Mouse (Mus musculus): ENCODE measurements around the gene St6galnac3. TPM values are rescaled to one million over a fixed set of nuclear protein-coding genes. Genes with fewer than 3 reads are reported as not detected.

St6galnac3 gene
- polyA plus RNA-seq, 1 experiment from 2014 or later, result 8.5 TPM

- no peaks in the 10 kb centered on the region for H3K27me3 ChIP-seq (replicated peaks; ENCODE audit: control insufficient read depth, insufficient read depth, low read length)
- no peaks in the 10 kb centered on the region for H3K9me3 ChIP-seq (ENCODE audit: control insufficient read depth)
- TF ChIP-seq CTCF (IDR thresholded peaks at IDR 0.05; ENCODE audit: low read depth), result no peak
- 88% methylated on average over 3 of the region's 3 CpGs for WGBS
- no peak for ATAC-seq
- no peak overlapping the region for H3K9ac ChIP-seq (ENCODE audit: low read depth, low read length)
- H3K4me2 ChIP-seq (replicated peaks; ENCODE audit: low read depth), result no peak overlapping the region
- H3K27ac ChIP-seq (ENCODE audit: low read depth, low read length), result no peak overlapping the region
- no peaks in the 10 kb centered on the region for H3K36me3 ChIP-seq (ENCODE audit: control insufficient read depth, insufficient read depth)
- H3K4me3 ChIP-seq (ENCODE audit: low read depth, low read length), result no peak overlapping the region
- H3K4me1 ChIP-seq (replicated peaks; ENCODE audit: control insufficient read depth, insufficient read depth, low read length), result 0 out of 2 replicates have a peak, but pooled peaks cover 2% of the 10 kb centered on the region
Measured at GRCm38 (mm10) chr3:153748293-153748692, 23.3 kb upstream of the St6galnac3 start.

GRCm38 (mm10) chr3:153745099-153745498 is 20.1 kb upstream of the St6galnac3 start:
- WGBS, result 70% methylated on average over 3 of the region's 3 CpGs
- no peaks in the 10 kb centered on the region for H3K9me3 ChIP-seq (ENCODE audit: control insufficient read depth)
- no peak for TF ChIP-seq CTCF (IDR thresholded peaks at IDR 0.05; ENCODE audit: low read depth)
- H3K36me3 ChIP-seq (ENCODE audit: control insufficient read depth, insufficient read depth), result no peaks in the 10 kb centered on the region
- H3K4me3 ChIP-seq (ENCODE audit: low read depth, low read length), result no peak overlapping the region
- no peak for ATAC-seq
- H3K27me3 ChIP-seq (replicated peaks; ENCODE audit: control insufficient read depth, insufficient read depth, low read length), result no peaks in the 10 kb centered on the region
- no peak overlapping the region for H3K27ac ChIP-seq (ENCODE audit: low read depth, low read length)
- H3K4me1 ChIP-seq (replicated peaks; ENCODE audit: control insufficient read depth, insufficient read depth, low read length), result 0 out of 2 replicates have a peak, but pooled peaks cover 2% of the 10 kb centered on the region
- no peak overlapping the region for H3K9ac ChIP-seq (ENCODE audit: low read depth, low read length)
- no peak overlapping the region for H3K4me2 ChIP-seq (replicated peaks; ENCODE audit: low read depth)

DNA sequence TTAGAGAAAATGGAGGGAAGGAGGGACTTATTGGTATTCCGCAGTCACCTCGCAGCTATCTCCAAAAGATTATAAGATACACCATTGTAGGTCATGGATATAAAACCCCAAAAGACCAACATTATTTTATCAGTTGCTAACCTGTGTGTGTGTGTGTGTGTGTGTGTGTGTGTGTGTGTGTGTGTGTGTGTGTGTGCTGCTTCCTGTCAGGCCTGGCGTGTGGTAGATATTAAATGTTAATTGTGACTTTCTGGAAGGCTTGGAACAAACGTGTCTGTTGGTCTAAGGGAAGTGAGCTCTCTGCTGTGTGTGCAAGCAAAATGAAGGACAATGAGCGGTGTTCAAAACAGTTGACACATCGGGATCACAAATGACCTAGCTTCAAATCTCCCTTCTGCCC is 19.5 kb upstream of the St6galnac3 start:
- ATAC-seq, result no peak
- Histone ChIP-seq H3K27me3 (replicated peaks; ENCODE audit: control insufficient read depth, insufficient read depth, low read length) (no peaks in the 10 kb centered on the region), H3K36me3 (ENCODE audit: control insufficient read depth, insufficient read depth) (no peaks in the 10 kb centered on the region), H3K9me3 (ENCODE audit: control insufficient read depth) (no peaks in the 10 kb centered on the region), H3K27ac (ENCODE audit: low read depth, low read length) (no peak overlapping the region), H3K4me3 (ENCODE audit: low read depth, low read length) (no peak overlapping the region), H3K4me1 (replicated peaks; ENCODE audit: control insufficient read depth, insufficient read depth, low read length) (0 out of 2 replicates have a peak, but pooled peaks cover 2% of the 10 kb centered on the region), H3K9ac (ENCODE audit: low read depth, low read length) (no peak overlapping the region), H3K4me2 (replicated peaks; ENCODE audit: low read depth) (no peak overlapping the region)
- WGBS, result 84% methylated on average over 6 of the region's 6 CpGs
- no peak for TF ChIP-seq CTCF (IDR thresholded peaks at IDR 0.05; ENCODE audit: low read depth)

- H3K9me3 ChIP-seq (ENCODE audit: control insufficient read depth), result no peaks in the 10 kb centered on the region
- H3K27me3 ChIP-seq (replicated peaks; ENCODE audit: control insufficient read depth, insufficient read depth, low read length), result no peaks in the 10 kb centered on the region
- H3K4me3 ChIP-seq (ENCODE audit: low read depth, low read length), result no peak overlapping the region
- no peaks in the 10 kb centered on the region for H3K36me3 ChIP-seq (ENCODE audit: control insufficient read depth, insufficient read depth)
- no peak for ATAC-seq
- TF ChIP-seq CTCF (IDR thresholded peaks at IDR 0.05; ENCODE audit: low read depth), result no peak
- no peak overlapping the region for H3K9ac ChIP-seq (ENCODE audit: low read depth, low read length)
- no peak overlapping the region for H3K27ac ChIP-seq (ENCODE audit: low read depth, low read length)
- H3K4me1 ChIP-seq (replicated peaks; ENCODE audit: control insufficient read depth, insufficient read depth, low read length), result 0 out of 2 replicates have a peak, but pooled peaks cover 2% of the 10 kb centered on the region
- 88% methylated on average over 7 of the region's 7 CpGs for WGBS
- H3K4me2 ChIP-seq (replicated peaks; ENCODE audit: low read depth), result no peak overlapping the region
Measured at GRCm38 (mm10) chr3:153741800-153742199, 16.8 kb upstream of the St6galnac3 start.

- no peak overlapping the region for H3K9ac ChIP-seq (ENCODE audit: low read depth, low read length)
- TF ChIP-seq CTCF (IDR thresholded peaks at IDR 0.05; ENCODE audit: low read depth), result no peak
- 68% methylated on average over 8 of the region's 8 CpGs for WGBS
- H3K4me2 ChIP-seq (replicated peaks; ENCODE audit: low read depth), result no peak overlapping the region
- no peak for ATAC-seq
- no peaks in the 10 kb centered on the region for H3K4me1 ChIP-seq (replicated peaks; ENCODE audit: control insufficient read depth, insufficient read depth, low read length)
- no peaks in the 10 kb centered on the region for H3K27me3 ChIP-seq (replicated peaks; ENCODE audit: control insufficient read depth, insufficient read depth, low read length)
- no peak overlapping the region for H3K4me3 ChIP-seq (ENCODE audit: low read depth, low read length)
- no peaks in the 10 kb centered on the region for H3K36me3 ChIP-seq (ENCODE audit: control insufficient read depth, insufficient read depth)
- H3K9me3 ChIP-seq (ENCODE audit: control insufficient read depth), result no peaks in the 10 kb centered on the region
- H3K27ac ChIP-seq (ENCODE audit: low read depth, low read length), result no peak overlapping the region
Measured at GRCm38 (mm10) chr3:153739351-153739750, 14.4 kb upstream of the St6galnac3 start.

DNA sequence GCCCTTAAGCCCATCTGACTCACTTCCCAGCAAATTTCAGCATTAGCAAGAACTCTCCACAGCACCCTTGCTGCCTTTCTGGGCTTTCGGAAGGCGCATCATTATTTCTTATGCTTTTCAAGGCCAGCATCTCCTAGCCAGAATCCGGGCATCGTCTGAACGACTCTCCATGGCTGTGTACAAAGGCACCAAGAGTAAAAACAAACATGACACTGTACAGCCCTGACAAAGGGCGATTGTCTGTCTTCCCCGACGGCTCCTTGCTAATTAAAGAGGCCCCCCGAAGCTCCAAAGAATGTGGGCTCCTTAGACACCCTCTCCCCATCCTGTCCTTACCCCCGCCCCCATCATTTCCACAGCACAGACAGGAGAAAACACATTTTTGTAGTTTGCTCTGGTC is 13.4 kb upstream of the St6galnac3 start:
- Histone ChIP-seq H3K4me1 (replicated peaks; ENCODE audit: control insufficient read depth, insufficient read depth, low read length) (no peaks in the 10 kb centered on the region), H3K4me3 (ENCODE audit: low read depth, low read length) (no peak overlapping the region), H3K9me3 (ENCODE audit: control insufficient read depth) (no peaks in the 10 kb centered on the region), H3K9ac (ENCODE audit: low read depth, low read length) (no peak overlapping the region), H3K4me2 (replicated peaks; ENCODE audit: low read depth) (no peak overlapping the region), H3K27ac (ENCODE audit: low read depth, low read length) (no peak overlapping the region), H3K36me3 (ENCODE audit: control insufficient read depth, insufficient read depth) (no peaks in the 10 kb centered on the region), H3K27me3 (replicated peaks; ENCODE audit: control insufficient read depth, insufficient read depth, low read length) (no peaks in the 10 kb centered on the region)
- no peak for TF ChIP-seq CTCF (IDR thresholded peaks at IDR 0.05; ENCODE audit: low read depth)
- 49% methylated on average over 10 of the region's 10 CpGs for WGBS
- ATAC-seq, result no peak

DNA sequence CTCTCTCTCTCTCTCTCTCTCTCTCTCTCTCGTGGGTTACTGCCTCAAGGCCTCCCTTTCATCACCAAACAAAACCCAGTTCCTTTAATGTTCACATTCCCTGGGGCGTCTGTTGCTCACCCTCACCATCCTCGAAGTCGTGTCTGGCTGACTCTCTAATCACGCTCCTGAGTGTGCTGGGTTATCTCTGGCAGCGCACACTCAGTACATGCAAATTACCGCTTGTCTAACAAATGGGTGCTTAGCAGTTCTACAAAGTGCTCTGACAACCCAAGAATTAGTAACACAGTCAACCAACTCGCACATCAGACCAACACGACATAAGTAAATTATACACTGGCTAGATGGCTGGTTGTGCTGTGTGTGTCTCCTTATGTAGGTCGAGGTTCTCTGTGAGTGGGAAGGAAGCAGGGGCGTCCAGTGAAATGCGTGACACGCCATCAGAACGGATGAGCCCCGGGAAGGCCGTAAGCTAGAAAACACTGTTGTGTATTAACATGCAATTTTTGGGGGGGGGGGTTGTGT is 11.8 kb upstream of the St6galnac3 start:
- Histone ChIP-seq H3K36me3 (ENCODE audit: control insufficient read depth, insufficient read depth) (no peaks in the 10 kb centered on the region), H3K4me1 (replicated peaks; ENCODE audit: control insufficient read depth, insufficient read depth, low read length) (no peaks in the 10 kb centered on the region), H3K27ac (ENCODE audit: low read depth, low read length) (no peak overlapping the region), H3K4me2 (replicated peaks; ENCODE audit: low read depth) (no peak overlapping the region), H3K4me3 (ENCODE audit: low read depth, low read length) (no peak overlapping the region), H3K27me3 (replicated peaks; ENCODE audit: control insufficient read depth, insufficient read depth, low read length) (no peaks in the 10 kb centered on the region), H3K9me3 (ENCODE audit: control insufficient read depth) (no peaks in the 10 kb centered on the region), H3K9ac (ENCODE audit: low read depth, low read length) (no peak overlapping the region)
- no peak for TF ChIP-seq CTCF (IDR thresholded peaks at IDR 0.05; ENCODE audit: low read depth)
- no peak for ATAC-seq
- 72% methylated on average over 16 of the region's 16 CpGs for WGBS

Measured in intestine, postnatal 0 days (tissue).